Mouse (Mus musculus): ENCODE measurements around the gene Ankrd27. TPM values are rescaled to one million over a fixed set of nuclear protein-coding genes. Genes with fewer than 3 reads are reported as not detected.

Gene Ankrd27
- polyA plus RNA-seq, 1 experiment from 2014 or later, result 10.0 TPM

DNA sequence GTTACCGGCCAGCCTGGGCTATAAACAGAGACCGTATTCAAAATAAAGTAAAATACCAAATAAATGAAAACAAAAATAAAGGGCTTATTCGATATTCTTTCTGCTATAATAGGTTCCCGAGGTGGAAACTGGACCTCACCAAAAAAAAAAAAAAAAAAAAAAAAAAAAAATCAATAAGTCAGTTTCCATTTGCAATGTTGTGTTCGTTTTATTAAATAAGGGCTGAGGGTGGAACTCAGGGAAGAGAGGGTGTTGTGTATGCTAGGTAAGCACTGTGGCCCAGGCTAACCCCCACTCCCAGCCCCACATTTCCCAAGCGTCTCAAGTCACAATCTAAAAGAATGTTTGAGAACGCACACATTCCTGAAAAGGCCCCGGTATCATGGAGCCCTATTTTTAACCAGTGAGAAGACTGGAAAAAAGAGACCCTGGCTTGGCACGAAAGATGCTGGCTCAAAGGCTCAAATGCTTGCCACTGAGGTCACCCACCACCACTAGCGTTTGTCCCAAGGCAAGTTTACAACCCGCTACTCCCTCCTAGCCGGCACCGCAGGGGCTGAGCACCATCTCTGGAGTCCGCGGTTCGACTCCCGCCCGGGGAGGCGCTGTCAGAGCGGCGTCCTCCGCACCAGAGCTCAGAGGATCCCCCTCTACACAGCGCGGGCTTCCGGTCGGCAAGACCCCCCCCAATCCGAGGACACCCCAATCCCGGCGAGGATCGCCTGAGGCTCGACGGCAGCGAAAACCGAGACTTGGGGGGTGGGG lies 60.5 kb downstream of the Ankrd27 start:
- no peak for TF ChIP-seq CTCF (IDR thresholded peaks at IDR 0.05; ENCODE audit: low read depth)
- 0 out of 2 replicates have a peak, but pooled peaks have one; percentile 3 for ATAC-seq
- Histone ChIP-seq H3K27me3 (replicated peaks; ENCODE audit: control insufficient read depth, insufficient read depth, low read length) (no peaks in the 10 kb centered on the region), H3K9ac (ENCODE audit: low read depth, low read length) (peak overlapping the region; percentile 90), H3K27ac (ENCODE audit: low read depth, low read length) (no peak overlapping the region), H3K4me3 (ENCODE audit: low read depth, low read length) (peak overlapping the region; percentile 93), H3K4me2 (replicated peaks; ENCODE audit: low read depth) (peak overlapping the region; percentile 84), H3K4me1 (replicated peaks; ENCODE audit: control insufficient read depth, insufficient read depth, low read length) (no peaks in the 10 kb centered on the region), H3K9me3 (ENCODE audit: control insufficient read depth) (no peaks in the 10 kb centered on the region), H3K36me3 (ENCODE audit: control insufficient read depth, insufficient read depth) (peaks cover 28% of the 10 kb centered on the region)
- WGBS, result 7% methylated on average over 34 of the region's 34 CpGs

DNA sequence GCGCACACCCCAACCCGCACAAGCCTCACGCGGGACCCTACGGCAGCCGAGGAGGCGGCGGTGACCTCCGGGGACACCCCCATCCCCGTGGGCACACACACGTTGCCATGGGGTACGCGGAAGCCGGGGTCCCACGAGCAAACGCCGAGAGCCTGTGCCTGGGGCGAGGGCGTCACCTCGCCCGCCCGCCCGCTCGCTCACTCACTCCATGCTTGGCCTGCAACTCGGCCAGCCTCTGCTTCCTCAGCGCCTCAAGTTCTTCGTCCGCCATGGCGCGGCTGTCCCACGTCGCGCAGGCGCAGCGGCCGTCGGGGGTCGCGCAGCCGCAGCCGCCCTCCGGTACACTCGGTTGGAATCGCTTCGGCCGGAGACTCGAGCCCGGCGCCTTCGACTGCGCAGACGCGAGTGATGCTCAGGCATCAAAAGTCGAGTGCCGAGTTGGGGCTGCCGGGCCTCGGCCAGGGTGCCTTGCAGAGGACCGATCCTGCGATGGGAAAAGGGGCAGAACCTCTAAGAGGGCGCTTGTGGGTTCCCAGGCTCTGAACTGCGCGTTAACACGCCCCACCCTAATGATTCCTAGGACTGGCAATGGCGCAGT lies 61.2 kb downstream of the Ankrd27 start, which contains the start of gene Pdcd5:
Gene Pdcd5, minus strand, starts transcription at position 421 of the 598 bp plus-strand sequence.
- Histone ChIP-seq H3K4me1 (replicated peaks; ENCODE audit: control insufficient read depth, insufficient read depth, low read length) (no peaks in the 10 kb centered on the region), H3K27me3 (replicated peaks; ENCODE audit: control insufficient read depth, insufficient read depth, low read length) (no peaks in the 10 kb centered on the region), H3K27ac (ENCODE audit: low read depth, low read length) (no peak within 1 kb of the TSS), H3K4me3 (ENCODE audit: low read depth, low read length) (peak within 1 kb of the TSS; percentile 93), H3K4me2 (replicated peaks; ENCODE audit: low read depth) (peak within 1 kb of the TSS; percentile 84), H3K36me3 (ENCODE audit: control insufficient read depth, insufficient read depth) (peaks cover 25% of the 10 kb centered on the region), H3K9me3 (ENCODE audit: control insufficient read depth) (no peaks in the 10 kb centered on the region), H3K9ac (ENCODE audit: low read depth, low read length) (peak within 1 kb of the TSS; percentile 90)
- TF ChIP-seq CTCF (IDR thresholded peaks at IDR 0.05; ENCODE audit: low read depth), result peak; percentile 30; the same call in 1 of the 2 replicates
- ATAC-seq, result peak; percentile 83
- under 1% methylated on average over 64 of the region's 64 CpGs for WGBS

DNA sequence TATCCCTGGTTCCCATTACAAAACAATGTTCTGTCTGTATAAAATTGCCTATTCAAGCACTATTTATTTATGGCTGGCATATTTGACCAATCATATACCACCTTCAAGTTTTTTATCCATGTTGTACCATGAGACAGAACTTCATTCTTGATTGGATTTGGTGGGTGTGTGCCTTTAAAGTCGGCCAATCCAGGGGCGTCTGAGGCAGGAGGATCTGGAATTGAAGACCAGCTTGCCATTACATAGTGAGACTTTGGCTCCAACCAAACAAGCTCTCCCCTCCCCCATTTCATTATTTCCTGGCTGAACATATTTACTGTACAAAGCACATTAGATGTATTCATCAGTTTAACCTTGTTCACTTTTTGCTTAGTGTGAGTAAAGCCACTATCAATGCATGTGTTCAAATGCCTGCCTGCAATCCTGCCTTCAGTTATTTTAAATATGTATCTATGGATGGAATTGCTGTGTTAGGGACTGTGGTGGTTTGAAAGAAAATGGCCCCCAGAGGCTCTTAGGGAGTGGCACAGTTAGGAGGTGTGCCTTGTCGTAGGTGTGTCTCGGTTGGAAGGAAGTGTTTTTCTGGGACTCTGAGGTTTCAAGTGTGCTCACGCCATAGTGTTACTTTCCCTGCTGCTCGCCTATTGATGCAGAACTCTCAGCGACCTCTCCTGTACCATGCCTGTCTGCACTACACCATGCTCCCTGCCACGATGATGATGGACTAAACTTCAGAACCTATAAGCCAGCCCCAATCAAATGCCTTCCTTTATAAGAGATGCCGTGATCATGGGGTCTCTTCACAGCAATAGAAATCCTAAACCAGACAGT lies 62.4 kb downstream of the Ankrd27 start:
- no peaks in the 10 kb centered on the region for H3K9me3 ChIP-seq (ENCODE audit: control insufficient read depth)
- WGBS, result 66% methylated on average over 9 of the region's 9 CpGs

DNA sequence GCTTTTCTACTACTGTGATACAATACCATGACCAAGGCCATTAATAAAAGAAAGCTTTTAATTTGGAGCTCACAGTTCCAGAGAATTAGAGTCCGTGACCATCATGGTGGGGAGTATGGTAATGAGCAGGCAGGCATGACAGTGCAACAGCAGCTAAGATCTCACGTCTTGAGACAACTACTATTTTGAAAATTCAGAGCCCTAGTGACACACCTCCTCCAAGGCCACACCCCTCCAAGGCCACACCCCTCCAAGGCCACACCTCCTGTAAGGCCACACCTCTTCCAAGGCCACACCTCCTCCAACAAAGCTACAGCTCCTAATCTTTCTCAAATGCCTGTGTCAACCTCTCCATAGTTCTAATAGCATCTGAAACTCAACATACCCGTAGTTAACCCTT lies 63.0 kb downstream of the Ankrd27 start:
- H3K36me3 ChIP-seq (ENCODE audit: control insufficient read depth, insufficient read depth), result 0 out of 2 replicates have a peak, but pooled peaks cover 7% of the 10 kb centered on the region
- no peak overlapping the region for H3K9ac ChIP-seq (ENCODE audit: low read depth, low read length)
- WGBS, result 39% methylated on average over 3 of the region's 3 CpGs
- TF ChIP-seq CTCF (IDR thresholded peaks at IDR 0.05; ENCODE audit: low read depth), result no peak
- H3K4me1 ChIP-seq (replicated peaks; ENCODE audit: control insufficient read depth, insufficient read depth, low read length), result no peaks in the 10 kb centered on the region
- ATAC-seq, result 0 out of 2 replicates have a peak, but pooled peaks have one; percentile 17
- no peaks in the 10 kb centered on the region for H3K9me3 ChIP-seq (ENCODE audit: control insufficient read depth)
- H3K27ac ChIP-seq (ENCODE audit: low read depth, low read length), result no peak overlapping the region
- no peak overlapping the region for H3K4me3 ChIP-seq (ENCODE audit: low read depth, low read length)
- H3K27me3 ChIP-seq (replicated peaks; ENCODE audit: control insufficient read depth, insufficient read depth, low read length), result no peaks in the 10 kb centered on the region
- H3K4me2 ChIP-seq (replicated peaks; ENCODE audit: low read depth), result no peak overlapping the region

More for the DNA sequence above, 62.4 kb downstream of the Ankrd27 start:
- Histone ChIP-seq H3K27me3 (replicated peaks; ENCODE audit: control insufficient read depth, insufficient read depth, low read length) (no peaks in the 10 kb centered on the region), H3K4me2 (replicated peaks; ENCODE audit: low read depth) (no peak overlapping the region), H3K27ac (ENCODE audit: low read depth, low read length) (no peak overlapping the region), H3K36me3 (ENCODE audit: control insufficient read depth, insufficient read depth) (peaks cover 12% of the 10 kb centered on the region; the same call in 1 of the 2 replicates), H3K9ac (ENCODE audit: low read depth, low read length) (no peak overlapping the region), H3K4me3 (ENCODE audit: low read depth, low read length) (no peak overlapping the region), H3K4me1 (replicated peaks; ENCODE audit: control insufficient read depth, insufficient read depth, low read length) (no peaks in the 10 kb centered on the region)
- ATAC-seq, result no peak
- TF ChIP-seq CTCF (IDR thresholded peaks at IDR 0.05; ENCODE audit: low read depth), result no peak

DNA sequence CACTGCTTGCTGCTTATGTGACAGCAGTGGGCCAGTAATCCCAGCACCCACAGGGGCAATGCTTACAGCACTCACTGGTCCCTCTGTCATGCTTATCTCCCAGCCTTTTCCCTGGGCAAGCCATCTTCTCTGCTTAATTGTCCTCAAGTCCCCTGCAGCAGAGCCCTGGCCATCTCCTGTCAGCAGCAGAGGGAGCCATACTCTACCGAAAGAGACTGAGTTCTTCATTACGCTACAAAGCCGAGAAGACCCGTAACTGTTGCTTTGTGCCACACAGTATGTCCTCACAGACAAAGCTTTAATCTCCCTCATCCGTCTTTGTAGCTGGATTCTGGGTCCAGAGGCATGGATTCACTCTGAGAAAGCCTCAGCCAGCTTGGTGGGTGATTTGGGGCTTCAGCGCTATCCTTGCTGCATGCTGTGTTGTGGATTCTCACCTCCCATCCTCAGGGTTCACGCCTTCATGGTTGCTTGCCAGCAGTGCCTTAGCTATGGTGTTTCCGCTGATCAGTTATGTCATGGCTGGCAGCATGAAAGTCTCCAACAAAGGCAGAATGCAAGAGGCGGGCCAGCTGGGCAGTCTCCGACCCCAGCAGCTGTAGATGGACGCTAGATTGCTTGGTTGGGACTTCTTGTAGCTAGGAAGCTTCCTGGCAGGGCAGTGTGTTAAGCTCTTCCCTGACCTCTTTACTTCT lies 64.8 kb downstream of the Ankrd27 start:
- no peak overlapping the region for H3K27ac ChIP-seq (ENCODE audit: low read depth, low read length)
- no peaks in the 10 kb centered on the region for H3K9me3 ChIP-seq (ENCODE audit: control insufficient read depth)
- H3K36me3 ChIP-seq (ENCODE audit: control insufficient read depth, insufficient read depth), result no peaks in the 10 kb centered on the region
- H3K9ac ChIP-seq (ENCODE audit: low read depth, low read length), result no peak overlapping the region
- H3K4me3 ChIP-seq (ENCODE audit: low read depth, low read length), result no peak overlapping the region
- no peaks in the 10 kb centered on the region for H3K4me1 ChIP-seq (replicated peaks; ENCODE audit: control insufficient read depth, insufficient read depth, low read length)
- WGBS, result 76% methylated on average over 11 of the region's 11 CpGs
- peak; percentile 35 for TF ChIP-seq CTCF (IDR thresholded peaks at IDR 0.05; ENCODE audit: low read depth)
- H3K27me3 ChIP-seq (replicated peaks; ENCODE audit: control insufficient read depth, insufficient read depth, low read length), result no peaks in the 10 kb centered on the region
- H3K4me2 ChIP-seq (replicated peaks; ENCODE audit: low read depth), result no peak overlapping the region
- no peak for ATAC-seq
